ENCODE assay signal across 8 mouse cellular contexts in the genomic region with DNA sequence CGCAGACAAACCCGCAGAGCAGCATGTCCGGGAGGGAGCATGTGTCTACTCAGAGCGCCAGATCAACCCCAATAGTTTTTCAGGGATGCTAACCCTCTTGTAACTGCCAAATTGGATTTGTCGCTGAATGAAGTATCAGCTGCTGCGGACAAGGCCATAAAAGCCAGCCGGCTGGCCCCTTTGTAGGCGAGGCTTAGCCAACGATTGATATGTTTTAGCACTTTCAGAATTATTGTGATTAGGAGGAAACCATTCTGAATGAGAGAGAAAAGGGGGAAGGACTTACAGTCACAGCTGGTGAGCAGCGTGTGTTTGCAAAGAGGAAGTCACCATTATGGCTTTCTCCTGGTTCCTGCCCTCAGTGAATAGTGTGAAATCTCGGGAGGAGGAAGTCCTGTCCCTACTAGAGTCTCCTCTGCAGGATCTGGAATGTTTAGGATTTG.
A peak's percentile ranks its signal among the peaks of the same experiment; 100 is the strongest.
DNase-seq lines count a peak whose midpoint lies in the region; ATAC-seq and TF ChIP-seq lines count a peak whose summit lies in the region.

No protein-coding gene starts in this region.

- H3K9me3 ChIP-seq in lung, embryonic 16.5 days (ENCODE audit: control insufficient read depth, low read length): no peaks in the 10 kb centered on the region
- H3K9me3 ChIP-seq in forebrain, embryonic 16.5 days (ENCODE audit: control insufficient read depth, low read length): no peaks in the 10 kb centered on the region
- no peaks in the 10 kb centered on the region for H3K9me3 ChIP-seq in limb, embryonic 11.5 days (ENCODE audit: control insufficient read depth, low read length)

- H3K4me1 ChIP-seq in lung, embryonic 16.5 days (replicated peaks; ENCODE audit: control insufficient read depth, insufficient read depth, low read length): peaks cover 58% of the 10 kb centered on the region
- H3K4me1 ChIP-seq in lung, adult 2 months (ENCODE audit: control insufficient read depth, insufficient read depth, low read length): peaks cover 22% of the 10 kb centered on the region
- H3K4me1 ChIP-seq in forebrain, embryonic 16.5 days (replicated peaks; ENCODE audit: control insufficient read depth, insufficient read depth, low read length): peaks cover 58% of the 10 kb centered on the region
- peaks cover 76% of the 10 kb centered on the region for H3K4me1 ChIP-seq in limb, embryonic 11.5 days (ENCODE audit: control insufficient read depth, insufficient read depth, low read length)

- no peaks in the 10 kb centered on the region for H3K36me3 ChIP-seq in lung, embryonic 16.5 days (ENCODE audit: control insufficient read depth, insufficient read depth, low read length)
- no peaks in the 10 kb centered on the region for H3K36me3 ChIP-seq in forebrain, embryonic 16.5 days (ENCODE audit: control insufficient read depth, insufficient read depth)
- no peaks in the 10 kb centered on the region for H3K36me3 ChIP-seq in limb, embryonic 11.5 days (ENCODE audit: control insufficient read depth, insufficient read depth, low read length)

- no peak for TF ChIP-seq CTCF in lung, adult 2 months (IDR thresholded peaks at IDR 0.05; ENCODE audit: insufficient read depth, low read length)

- H3K27ac ChIP-seq in lung, embryonic 16.5 days (ENCODE audit: low read length): peak overlapping the region; percentile 94
- H3K27ac ChIP-seq in forebrain, embryonic 16.5 days (ENCODE audit: low read length): peak overlapping the region; percentile 80
- peak overlapping the region; percentile 92 for H3K27ac ChIP-seq in limb, embryonic 11.5 days (replicated peaks; ENCODE audit: low read depth, low read length)

- peak overlapping the region; percentile 8; the same call in 1 of the 2 replicates for H3K9ac ChIP-seq in lung, embryonic 16.5 days (ENCODE audit: low read length)
- H3K9ac ChIP-seq in forebrain, embryonic 16.5 days (replicated peaks; ENCODE audit: low read depth, low read length): no peak overlapping the region
- H3K9ac ChIP-seq in limb, embryonic 11.5 days (ENCODE audit: low read length): no peak overlapping the region; the same call in 1 of the 2 replicates

- no peak for DNase-seq in lung, adult 2 months
- DNase-seq in limb, embryonic 11.5 days (ENCODE audit: low spot score): peak; percentile 67
- DNase-seq in retina, embryonic 14.5 days (ENCODE audit: low spot score): peak; percentile 59
- DNase-seq in urinary bladder, postnatal 25 days (ENCODE audit: low spot score): no peak
- no peak for DNase-seq in thymus, postnatal 14 days
- DNase-seq in right cerebral cortex, postnatal 25 days: no peak

- no peak overlapping the region for H3K4me3 ChIP-seq in lung, embryonic 16.5 days (ENCODE audit: low read length)
- H3K4me3 ChIP-seq in lung, adult 2 months (replicated peaks; ENCODE audit: extremely low read depth, low read depth, low read length): no peak overlapping the region
- H3K4me3 ChIP-seq in forebrain, embryonic 16.5 days (replicated peaks; ENCODE audit: low read length): no peak overlapping the region
- H3K4me3 ChIP-seq in limb, embryonic 11.5 days (ENCODE audit: low read depth, low read length): no peak overlapping the region; the same call in 1 of the 2 replicates

- H3K4me2 ChIP-seq in lung, embryonic 16.5 days (ENCODE audit: low read depth, low read length): peak overlapping the region; percentile 6
- peak overlapping the region; percentile 2; the same call in 1 of the 2 replicates for H3K4me2 ChIP-seq in forebrain, embryonic 16.5 days (ENCODE audit: low read length)
- peak overlapping the region; percentile 41 for H3K4me2 ChIP-seq in limb, embryonic 11.5 days (ENCODE audit: low read depth, severe bottlenecking)

- WGBS in lung, embryonic 16.5 days: 8% methylated on average over 11 of the region's 11 CpGs
- WGBS in lung, adult 2 months: 20% methylated on average over 11 of the region's 11 CpGs
- 3% methylated on average over 11 of the region's 11 CpGs for WGBS in forebrain, embryonic 16.5 days
- 3% methylated on average over 11 of the region's 11 CpGs for WGBS in limb, embryonic 11.5 days

- no peak for TF ChIP-seq POLR2A in lung, adult 2 months (IDR thresholded peaks at IDR 0.05; ENCODE audit: borderline replicate concordance, extremely low read depth, low read depth, low read length)

- peak; percentile 24 for ATAC-seq in lung, embryonic 16.5 days (ENCODE audit: low read depth)
- peak; percentile 21 for ATAC-seq in forebrain, embryonic 16.5 days
- no peak for ATAC-seq in limb, embryonic 11.5 days (ENCODE audit: insufficient number of reproducible peaks, low FRiP score, low TSS enrichment, low read depth)

- no peaks in the 10 kb centered on the region for H3K27me3 ChIP-seq in lung, embryonic 16.5 days (ENCODE audit: control insufficient read depth, insufficient read depth, low read depth, low read length)
- H3K27me3 ChIP-seq in forebrain, embryonic 16.5 days (replicated peaks; ENCODE audit: control insufficient read depth, insufficient read depth, low read length): no peaks in the 10 kb centered on the region
- H3K27me3 ChIP-seq in limb, embryonic 11.5 days (ENCODE audit: control insufficient read depth, insufficient read depth, low read length): no peaks in the 10 kb centered on the region

Comparison
In these comparisons a context has a peak if more than half of its experiments do, and no peak if none do; other contexts are left out.
1. DNase-seq: peak in limb, embryonic 11.5 days (single experiment) and retina, embryonic 14.5 days (single experiment); none in lung, adult 2 months (single experiment), urinary bladder, postnatal 25 days (single experiment), thymus, postnatal 14 days (single experiment) and right cerebral cortex, postnatal 25 days (single experiment).
2. Peak in every context shown above with its lines, with median percentiles within 50 percentile points of each other: H3K27ac ChIP-seq and H3K4me2 ChIP-seq.